Mouse (Mus musculus): ENCODE data around the gene Tmtc1.

The Tmtc1 gene

DNA sequence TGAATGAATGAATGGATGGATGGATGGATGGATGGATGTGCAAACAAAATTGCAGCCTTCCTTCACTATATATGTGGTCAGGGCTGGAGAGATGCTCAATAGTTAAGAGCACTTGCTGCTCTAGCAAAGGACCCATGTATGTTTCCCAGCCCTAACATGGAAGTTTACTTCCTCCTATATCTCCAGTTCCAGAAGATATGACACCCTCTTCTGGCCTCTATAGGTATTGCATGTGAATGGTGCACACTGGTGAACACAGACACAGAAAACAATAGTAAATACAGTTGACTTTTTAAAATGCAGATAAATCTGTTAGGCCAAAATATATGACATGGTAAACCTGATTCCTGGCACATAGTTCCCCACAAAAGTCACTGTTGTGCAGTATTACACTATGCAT is 73.0 kb downstream of the Tmtc1 start:
- no peak for DNase-seq (ENCODE audit: low spot score)

DNA sequence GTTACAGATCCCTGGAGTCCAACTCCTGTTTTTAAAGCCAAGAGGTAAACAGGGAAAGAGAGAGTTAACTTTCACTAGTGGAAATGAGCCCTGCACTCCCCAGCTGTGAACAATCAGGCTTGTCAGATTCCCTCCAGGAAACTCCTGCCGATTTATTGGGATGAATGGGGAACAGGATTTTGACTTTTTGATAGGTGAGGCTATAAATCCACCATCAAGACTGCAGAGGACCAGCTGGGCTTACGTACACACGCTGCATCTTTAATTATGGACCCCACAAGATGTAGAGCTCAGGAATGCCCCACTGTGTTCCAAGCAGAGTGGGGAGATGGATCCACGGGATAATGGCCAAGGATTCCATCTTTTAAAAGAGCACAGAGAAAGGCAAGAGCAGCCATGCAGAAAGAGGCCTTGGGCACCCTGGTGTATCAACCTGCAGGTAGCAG is 77.1 kb downstream of the Tmtc1 start:
- no peak for DNase-seq (ENCODE audit: low spot score)

DNA sequence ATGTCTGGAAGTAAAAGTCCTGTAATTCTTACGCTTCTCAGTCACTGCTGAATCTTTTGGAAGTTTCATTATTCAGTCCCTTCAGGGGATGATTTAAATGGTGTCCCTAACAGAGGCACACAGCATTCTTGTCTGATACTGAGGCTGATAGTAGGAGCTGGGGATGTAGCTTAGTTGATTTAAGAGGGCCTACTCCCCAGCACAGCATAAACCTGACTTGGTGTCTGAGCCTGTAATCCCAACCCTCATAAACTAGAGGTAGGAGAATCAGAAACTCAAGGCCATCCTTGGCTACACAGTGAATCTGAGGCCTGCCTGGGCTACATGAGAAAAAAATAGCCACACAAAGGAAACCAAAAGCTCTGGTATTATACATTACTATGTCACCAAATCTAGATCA is 77.6 kb downstream of the Tmtc1 start:
- DNase-seq (ENCODE audit: low spot score) = no peak

DNA sequence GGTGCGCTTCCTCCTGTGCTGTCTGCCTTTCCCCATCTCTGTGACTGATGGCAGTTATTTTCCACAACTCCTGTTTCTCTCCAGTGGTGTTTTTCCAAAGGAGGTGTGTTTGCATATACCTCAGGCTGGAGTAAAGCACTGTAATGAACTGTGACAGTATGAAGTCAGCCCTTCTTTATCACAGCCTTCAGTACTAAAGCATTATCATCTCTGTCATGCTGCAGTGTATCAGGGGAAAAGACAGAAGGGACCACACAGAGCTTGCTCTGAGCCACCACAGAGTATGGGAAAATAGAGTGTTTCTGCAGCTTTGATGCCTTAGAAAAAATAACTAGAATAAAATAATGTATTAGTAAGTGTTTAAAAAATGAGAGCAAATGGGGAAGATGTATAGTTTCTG is 81.0 kb downstream of the Tmtc1 start:
- DNase-seq (ENCODE audit: low spot score) = no peak

DNA sequence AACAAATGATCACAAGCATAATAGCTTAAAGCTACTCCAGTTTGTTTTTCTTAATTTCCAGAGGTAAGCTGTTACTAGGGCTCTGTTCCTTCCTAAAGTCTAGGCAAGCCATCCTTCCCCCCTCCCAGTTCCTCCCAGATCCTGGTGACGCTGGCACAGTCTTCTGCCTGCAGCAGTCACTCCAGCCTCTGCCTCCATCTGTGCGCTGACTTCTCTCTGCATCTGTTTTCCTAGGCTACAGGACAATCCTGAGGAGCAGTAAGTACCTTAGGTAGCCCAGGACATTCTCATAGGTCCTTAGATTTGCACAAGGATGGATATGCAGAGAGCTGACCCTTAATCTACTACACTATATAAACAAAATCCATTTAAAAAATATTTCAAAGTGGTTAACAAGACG is 81.7 kb downstream of the Tmtc1 start:
- DNase-seq (ENCODE audit: low spot score) = no peak

DNA sequence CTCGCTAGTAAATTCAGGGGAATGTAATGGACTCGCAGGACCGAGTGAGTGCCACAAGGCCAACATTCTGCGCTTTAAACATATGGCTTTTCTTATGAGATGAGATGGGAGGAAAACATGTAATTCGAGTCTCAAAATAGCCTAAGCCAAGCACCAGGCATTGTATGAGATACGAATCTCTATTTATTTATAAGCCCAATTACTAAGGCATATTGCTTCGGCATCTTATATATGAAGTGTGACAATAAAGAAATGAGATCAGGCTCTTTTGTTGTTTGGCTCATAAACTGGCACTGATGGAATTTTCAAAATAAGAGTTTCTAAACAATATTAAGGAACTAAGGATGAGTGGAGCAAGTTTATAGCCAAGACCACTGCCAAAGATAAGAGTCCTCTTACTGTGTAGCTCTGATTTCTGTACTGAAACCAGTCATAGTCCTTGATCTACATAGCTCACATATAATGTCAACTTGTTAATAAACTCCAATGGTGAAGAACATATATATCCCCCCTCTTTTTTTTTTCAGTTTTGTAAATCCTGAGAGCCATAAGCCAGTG is 84.8 kb downstream of the Tmtc1 start:
- DNase-seq (ENCODE audit: low spot score) = no peak

DNA sequence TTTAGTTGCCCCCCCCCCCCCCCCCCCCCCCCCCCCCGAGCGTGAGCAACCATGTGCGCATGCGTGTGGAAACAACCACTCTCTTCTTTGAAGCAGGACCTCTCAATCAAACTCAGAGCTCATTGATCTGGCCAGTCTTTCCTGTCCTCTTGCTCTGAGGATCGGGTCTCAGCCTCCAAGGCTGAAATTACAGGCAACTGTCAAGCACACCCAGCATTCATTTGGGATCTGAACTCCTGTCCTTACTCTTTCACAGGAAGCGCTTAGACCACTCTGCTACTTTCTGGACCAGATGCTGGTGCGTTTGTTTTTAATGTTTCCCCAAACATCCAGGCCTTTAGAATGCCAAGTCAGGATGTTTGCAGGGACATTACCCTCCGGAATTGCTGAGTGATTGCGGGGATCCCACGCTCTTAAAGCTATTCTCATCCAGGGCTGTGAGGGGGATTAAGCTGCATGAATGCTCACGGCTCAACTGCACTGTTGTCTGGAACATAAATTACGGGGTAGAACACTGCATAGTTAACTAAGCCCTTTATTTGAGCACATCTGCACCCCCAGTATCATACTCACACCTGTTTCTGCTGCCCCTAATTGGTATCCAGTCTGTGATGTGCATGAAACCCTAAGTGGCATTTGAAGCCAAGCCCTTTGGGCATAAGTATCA is 85.5 kb downstream of the Tmtc1 start:
- no peak for DNase-seq (ENCODE audit: low spot score)

DNA sequence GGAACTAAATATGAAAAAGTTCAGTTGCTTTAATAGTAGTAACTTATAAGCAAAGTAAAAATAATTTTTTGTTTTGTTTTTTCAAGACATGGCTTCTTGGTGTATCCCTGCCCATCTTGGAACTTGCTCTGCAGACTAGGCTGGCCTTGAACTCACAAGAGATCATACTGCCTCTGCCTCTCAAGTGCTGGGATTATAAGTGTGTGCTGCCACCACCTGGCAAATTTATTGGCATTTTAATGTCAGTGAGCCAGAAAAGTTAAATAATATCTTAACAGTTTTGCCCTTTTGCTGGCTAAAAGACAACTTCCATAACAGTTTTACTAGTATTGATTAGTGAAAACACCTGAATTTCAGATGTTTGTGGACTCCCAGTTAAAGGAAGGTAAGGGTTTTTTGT is 88.0 kb downstream of the Tmtc1 start:
- no peak for DNase-seq (ENCODE audit: low spot score)

DNA sequence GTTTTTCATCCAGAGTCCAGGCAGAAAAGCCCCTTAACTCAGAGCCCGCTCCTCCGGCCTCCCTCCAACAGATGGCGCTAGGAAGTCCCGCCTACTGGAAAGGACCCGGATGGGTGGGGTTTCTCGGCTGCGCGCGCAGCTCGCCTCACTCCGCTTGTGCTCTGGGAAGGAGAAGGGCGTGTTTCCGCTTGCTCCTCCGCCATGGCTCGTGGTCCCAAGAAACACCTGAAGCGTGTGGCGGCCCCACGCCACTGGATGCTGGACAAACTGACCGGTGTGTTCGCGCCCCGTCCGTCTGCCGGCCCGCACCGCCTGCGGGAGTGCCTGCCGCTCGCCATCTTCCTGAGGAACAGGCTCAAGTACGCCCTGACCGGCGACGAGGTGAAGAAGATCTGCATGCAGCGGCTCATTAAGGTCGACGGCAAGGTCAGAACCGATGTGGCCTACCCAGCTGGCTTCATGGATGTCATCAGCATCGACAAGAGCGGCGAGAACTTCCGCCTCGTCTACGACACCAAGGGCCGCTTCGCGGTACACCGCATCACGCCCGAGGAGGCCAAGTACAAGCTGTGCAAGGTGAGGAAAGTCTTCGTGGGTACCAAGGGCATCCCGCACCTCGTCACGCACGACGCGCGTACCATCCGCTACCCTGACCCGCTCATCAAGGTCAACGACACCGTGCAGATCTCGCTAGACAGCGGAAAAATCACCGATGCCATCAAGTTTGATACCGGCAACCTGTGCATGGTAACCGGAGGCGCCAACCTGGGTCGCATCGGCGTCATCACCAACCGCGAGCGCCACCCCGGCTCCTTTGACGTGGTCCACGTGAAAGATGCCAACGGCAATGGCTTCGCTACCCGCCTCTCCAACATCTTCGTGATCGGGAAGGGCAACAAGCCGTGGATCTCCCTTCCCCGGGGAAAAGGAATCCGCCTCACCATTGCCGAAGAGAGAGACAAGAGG is 89.4 kb downstream of the Tmtc1 start:
- DNase-seq (ENCODE audit: low spot score) = peak; percentile 1

DNA sequence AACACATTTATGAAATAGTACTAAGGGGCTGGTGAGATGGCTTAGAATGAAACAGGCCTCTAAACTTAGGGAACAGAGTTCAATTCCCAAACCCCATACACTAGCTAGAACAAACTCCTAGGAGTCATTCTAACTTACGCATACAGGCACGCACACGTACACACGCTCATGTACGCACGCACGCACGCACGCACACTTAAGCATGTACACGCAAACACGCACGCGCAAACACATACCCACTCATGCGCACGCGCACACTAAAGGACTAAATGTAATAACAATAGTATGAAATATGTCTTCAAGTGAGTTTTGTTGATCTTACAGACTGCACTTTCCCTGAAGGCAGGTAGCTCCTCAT is 90.1 kb downstream of the Tmtc1 start:
- DNase-seq (ENCODE audit: low spot score) = no peak

DNA sequence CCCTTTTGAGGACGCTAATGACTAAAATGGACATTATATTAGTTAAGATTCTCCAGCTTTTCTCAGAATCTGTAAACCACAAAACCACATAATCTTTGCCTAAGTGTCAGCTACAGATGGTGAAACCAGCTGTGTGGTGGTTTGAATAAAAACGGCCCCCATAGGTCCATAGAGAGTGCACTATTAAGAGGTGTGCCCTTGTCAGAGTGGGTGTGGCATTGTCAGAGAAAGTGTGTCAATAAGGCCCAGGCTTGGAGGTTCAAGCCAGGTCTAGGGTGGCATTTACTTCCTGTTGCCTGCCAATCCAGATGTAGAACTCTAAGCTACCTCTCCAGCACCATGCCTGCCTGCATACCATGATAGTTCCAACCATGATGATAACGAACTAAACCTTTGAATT is 99.2 kb downstream of the Tmtc1 start:
- DNase-seq (ENCODE audit: low spot score) = no peak

DNA sequence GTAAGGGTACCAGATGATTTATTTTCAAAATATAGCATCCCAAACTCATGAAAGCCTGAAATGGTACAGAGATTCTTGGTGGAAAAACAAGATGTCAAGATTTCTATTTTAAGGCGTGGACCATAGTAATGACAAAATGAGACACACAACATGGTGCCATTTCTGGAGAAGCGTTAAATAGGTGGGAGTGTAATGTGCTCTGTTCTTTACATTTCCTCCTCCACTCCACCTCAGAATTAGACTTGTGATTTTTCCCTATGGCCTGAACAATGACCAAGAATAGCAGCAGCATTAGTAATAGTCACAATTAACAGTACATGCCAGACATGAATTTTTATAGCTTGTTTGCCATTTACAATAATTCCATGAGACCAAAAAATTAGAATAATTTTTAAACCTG is 102.0 kb downstream of the Tmtc1 start:
- no peak for DNase-seq (ENCODE audit: low spot score)

DNA sequence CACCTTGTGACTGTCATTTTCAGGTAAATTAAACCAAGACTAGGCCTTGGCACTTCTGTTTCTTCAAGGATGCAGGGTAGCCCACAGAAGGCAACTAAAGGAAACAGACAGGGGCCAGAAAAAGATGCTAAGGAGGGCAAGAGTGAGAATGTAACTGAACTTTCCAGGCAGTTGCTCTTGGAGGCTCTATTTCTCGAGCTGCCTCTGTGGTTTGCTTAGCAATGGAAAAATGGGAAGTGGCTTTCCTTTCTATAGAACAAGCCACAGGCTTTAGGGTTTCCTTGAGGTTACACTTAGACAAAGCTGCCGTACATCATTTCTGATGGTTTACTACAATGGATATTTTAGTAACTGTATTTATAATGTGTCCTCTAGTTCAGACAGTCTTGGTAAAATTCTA is 102.4 kb downstream of the Tmtc1 start:
- no peak for DNase-seq (ENCODE audit: low spot score)

DNA sequence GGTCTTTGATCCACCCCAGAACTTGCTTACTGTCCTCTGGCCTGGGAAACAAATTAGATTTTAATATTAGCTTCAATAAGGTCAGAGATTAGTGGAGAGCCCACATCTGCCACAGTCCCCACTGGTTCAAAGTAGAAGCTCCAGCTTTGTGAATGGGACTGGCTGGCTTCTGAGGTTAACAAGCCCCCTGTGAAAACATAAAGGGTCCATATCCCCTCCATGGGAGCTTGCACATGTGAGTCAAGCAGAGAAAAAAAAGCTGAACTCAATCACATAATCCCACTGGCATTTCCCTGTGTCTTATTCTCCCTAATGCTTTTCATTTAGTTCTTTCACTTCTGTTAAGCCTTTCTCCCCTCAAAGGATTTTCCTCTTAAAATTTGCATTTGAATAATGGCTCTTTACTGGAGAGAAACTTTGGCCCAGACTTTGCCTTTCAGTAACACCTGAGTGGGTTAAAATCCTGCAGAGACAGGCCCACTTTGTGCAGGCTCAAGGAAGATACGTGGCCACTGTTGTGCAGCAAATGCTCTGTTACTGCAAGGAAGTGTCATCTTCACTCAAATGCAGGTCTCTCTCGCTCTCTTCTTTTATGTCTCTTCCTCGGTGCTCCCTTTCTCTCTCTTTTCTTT is 105.7 kb downstream of the Tmtc1 start:
- no peak for DNase-seq (ENCODE audit: low spot score)

DNA sequence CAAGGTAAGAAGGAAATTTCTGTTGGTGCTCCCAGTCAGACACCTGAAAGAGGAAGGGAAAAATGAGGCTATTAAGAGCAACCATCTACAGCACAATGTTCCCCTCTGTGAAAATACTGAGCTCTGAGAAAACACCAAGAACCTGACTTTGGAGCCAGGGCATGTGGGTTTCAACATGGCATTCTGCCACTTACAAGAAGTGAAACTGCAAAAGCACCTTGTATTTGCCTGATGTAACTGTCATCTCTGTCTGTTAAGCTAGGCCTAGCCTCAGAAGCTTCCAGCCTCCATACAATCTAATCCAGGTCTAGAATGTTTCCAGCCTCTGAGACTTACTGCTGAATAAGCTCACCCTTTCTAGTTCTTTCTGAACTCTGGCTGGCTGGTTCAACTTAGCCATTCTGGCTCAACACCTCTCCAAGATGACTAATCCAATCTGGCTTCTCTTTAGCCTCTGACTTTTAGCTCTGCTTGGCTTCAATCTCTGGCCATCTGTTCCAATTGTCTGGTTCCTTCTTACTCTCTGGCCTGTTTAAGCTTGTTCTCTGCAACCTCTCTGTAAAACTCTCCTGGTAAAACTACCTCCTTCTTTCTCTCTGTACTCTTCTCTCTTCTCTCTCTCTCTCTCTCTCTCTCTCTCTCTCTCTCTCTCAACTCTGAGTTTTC is 107.8 kb downstream of the Tmtc1 start:
- no peak for DNase-seq (ENCODE audit: low spot score)

DNA sequence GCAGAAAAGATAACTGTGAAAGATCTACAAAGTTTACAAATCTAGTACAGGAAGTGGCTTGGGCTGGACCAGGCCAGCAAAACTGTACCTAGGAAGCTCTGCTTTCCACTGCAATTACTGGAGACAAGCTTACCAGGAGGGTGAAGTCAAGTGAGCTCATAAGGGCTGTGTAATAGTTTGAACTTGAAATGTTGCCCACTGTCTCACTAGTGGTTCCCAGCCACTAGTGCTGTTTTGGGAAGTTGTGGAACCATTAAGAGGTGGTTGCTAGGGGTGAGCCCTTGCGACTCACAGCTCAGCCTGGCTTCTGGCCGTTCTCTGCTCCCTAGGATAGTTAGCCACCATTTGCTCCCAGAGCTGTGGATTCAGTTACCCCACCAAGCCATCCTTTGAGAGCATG is 112.3 kb downstream of the Tmtc1 start:
- DNase-seq (ENCODE audit: low spot score) = no peak

DNA sequence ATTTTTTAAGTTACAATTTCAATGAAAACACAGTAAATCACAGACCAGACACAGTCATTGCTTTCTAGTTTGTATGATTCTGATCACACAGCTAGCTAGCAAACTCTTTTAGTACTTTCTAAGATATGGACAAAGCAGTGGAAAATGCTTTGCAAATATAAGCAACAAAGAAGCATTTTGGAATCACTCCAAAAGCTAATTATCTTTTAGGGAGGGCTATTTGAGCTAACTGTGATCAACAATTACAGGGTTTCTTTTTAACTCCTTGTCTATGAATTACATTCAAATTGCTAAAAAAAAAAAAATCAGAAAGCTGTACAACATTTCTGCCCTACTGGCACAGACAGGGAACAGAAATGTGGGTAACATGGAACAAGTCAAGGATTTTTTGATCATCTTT is 114.2 kb downstream of the Tmtc1 start:
- no peak for DNase-seq (ENCODE audit: low spot score)

DNA sequence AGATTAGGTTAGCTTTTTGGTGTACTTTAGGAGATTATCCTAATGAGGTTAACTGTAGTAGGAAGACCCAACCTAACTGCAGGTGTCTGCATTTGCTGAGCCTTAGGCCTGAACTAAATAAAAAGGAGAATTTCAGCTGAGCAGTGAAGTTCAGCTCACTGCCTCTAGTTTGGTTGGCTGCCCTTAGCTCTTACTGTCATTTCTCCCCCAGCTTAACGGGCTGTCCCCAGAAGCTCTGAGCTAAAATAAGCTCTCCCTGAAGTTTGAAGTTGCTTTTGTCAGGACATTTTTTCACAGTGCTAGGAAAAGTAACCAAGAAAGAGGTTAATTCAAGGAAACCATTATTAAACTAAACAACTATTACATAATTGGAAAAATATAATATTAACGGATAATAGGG is 115.3 kb downstream of the Tmtc1 start:
- no peak for DNase-seq (ENCODE audit: low spot score)

DNA sequence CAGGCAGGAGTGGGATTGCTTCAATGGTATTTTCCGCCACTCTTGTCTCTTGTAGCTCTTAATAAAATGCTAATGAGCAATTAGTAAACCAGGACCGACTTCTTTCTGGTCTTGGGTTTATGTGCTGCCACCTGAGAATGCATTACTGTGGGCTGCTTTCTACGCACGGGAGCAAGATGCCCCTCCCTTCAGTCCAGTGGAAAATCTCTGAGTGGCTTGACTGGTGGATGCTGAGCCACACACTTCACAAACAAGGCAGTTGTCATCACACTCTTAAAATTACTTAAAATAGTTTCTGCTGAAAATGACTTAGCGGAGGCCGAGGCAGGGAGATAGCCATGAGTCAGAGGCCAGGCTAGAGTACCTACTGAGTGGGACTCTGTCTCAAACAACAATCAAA is 116.1 kb downstream of the Tmtc1 start:
- DNase-seq (ENCODE audit: low spot score) = no peak

DNA sequence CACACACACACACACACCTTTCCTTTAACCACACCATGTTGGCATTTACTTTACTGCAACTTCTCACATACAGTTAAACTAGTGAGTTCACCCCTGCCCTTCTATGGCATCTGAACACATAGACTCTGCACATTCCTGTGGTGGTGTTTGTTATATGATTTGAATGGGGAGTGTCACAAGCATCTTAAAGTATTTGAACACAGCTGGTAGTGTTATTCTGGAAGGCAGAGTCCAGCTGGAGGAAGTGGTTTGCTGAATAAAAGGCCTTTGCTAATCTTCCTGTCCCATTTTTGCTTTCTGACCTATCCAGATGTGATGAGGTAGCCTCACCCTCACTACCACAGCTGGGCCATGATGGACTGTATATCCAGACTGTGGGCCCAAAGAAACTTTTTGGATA is 125.5 kb downstream of the Tmtc1 start:
- no peak for DNase-seq (ENCODE audit: low spot score)

DNA sequence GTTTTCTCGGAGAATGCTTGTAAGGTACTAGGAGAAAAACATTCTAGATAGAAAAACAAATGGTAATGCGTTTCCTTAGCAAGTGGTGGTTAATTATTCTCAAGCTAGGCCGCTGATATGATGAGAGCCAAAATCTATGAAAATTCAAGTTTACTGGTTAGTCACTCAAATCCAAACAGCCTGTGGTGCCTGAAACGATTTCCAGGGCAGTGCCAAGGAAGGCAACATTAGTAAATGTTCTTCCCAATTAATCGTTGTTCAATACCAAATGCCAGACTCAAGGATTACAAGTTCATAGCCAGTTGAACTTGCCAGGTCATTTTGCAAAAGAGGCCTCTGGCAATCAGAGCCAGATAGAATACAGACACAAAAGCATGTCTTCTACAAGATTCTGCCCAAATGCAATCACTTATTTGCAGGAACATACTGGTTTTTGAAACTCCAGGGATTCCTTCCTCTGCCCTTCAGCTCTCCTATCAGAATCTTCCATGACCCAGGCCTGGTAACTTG is 128.6 kb downstream of the Tmtc1 start:
- DNase-seq (ENCODE audit: low spot score) = no peak

DNA sequence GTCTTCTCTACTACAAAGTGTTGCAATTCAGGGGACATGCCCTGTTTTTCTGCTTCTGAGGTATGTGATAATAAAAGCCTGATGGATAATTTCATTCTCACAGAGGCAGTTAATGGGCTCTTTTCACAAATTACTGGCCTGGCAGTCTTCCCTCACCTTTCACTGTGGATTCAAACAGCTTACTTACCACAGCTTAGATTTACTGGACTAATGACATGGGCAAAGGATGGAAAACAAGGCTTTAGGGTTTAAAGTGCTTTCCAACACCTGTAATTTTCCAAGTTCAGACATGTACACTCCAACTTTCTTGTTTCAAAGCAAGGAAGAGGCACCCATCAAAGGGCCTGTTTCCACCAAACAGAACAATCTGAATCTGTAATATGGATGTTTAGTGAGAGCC is 129.1 kb downstream of the Tmtc1 start:
- DNase-seq (ENCODE audit: low spot score) = no peak
